Mouse (Mus musculus): Measurements from ENCODE around the gene Slc22a20.

Gene Slc22a20

DNA sequence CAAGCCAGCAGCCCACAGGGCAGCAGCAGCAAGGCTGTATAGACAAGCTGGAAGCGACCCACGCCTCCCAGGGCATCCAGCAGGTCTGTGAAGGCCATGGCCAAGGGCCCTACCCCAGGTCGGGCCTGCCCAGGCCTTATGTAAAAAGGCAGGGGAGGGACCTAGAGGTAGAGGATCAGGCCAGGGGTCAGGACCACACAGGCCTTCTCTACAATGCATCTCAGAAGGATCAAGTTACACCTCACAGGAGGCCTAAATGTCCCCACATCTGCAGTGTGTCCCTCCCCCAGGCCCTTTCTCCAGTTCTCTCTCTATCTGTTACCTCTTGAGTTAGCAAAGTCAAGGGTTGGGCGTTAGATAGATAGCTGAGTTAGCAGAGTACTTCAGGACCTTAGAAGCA is at the start of gene Slc22a20:
TSS of gene Slc22a20 (minus strand) at position 101 of the 400 bp plus-strand sequence.
- no peak for DNase-seq (ENCODE audit: low spot score in 2 of 2)

DNA sequence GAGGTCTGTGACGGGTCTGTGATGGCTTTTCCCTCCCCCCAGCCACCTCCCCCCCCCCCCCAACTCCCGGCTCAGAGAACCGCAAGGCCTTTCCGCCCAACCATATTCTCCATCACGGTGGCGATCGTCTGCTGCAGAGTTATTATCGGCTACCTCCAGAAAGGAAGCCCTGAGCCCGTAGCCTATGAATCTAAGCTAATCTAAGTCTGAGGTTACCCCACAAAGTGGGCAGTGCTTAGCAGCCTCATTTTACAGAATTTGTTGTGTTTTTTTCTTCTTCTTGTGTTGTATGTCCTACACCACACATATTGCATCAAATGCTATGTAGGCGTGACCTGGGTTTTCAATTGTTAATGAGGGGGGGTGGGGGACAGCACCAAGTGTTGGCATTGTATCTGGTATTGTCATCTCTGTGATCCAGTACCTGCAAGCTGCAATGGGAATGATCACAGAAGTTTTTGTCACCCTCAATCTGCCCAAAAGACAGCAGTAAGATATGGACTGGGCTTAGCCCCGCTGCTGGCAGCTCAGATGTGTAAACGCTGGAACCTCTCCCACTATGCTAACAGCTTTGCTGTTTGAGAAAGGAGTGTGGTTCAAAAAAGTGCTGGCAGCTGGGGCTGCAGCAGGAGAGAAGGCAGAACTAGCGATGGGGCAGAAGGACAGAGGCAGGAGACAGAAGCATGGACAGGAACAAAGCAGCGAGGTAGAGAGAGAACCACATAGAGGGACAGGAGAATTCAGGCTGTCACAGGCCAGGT is 44.8 kb upstream of the Slc22a20 start:
- no peak for DNase-seq (ENCODE audit: low spot score in 2 of 2)

DNA sequence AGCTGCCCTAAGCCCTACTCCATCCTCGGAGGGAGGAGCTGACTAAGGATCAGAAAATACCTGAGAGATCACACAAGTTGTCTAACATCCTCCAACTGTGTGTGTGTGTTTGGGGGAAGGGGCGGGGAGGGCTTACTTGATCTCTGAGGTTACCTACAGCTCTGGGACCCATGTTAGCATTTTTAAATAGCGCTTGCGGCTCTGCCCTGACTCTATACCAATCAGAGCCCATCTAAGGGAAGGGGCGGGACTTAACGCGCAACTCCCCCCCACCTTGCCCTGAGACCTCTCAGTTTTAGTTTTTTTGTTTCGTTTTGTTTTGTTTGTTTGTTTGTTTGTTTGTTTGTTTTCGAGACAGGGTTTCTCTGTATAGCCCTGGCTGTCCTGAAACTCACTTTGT is 43.5 kb upstream of the Slc22a20 start:
- DNase-seq (ENCODE audit: low spot score in 2 of 2) = no peak

DNA sequence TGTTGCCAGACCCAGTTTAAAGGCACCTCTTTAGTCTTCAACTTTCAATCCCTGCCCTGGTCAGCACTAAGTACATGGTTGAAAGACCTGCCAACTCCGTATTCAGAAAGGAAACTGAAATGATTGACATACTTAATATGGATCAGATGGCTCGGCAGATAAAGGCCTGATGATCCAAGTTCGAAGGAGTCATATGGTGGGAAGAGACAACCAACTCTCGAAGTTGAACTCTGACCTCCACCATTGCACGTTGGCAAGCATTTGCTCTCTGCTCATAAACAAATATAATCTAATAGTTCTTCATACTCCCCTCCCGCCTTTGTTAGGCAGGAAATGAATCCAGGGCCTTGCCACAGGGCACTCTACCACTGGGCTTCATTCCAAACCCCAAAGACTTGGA is 43.0 kb upstream of the Slc22a20 start:
- DNase-seq (ENCODE audit: low spot score in 2 of 2) = no peak

DNA sequence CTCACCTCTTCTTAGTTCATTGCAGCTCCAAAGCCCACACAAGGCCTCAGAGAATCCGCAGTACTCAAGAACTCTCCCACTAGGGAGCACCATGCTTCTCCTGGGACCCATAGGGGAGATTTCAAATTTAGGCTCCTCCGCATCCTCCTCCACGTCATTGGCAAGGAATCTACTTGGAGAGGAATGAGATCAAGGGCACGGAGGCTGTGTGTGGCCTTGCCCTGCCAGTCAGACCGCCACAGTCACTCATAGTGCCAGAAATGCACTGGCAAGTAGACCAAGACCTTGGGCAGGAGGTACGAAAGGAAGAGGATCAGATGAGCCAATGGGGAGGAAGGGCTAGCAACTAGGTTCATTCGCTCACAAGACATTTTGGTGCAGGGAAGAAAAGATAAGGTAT is 38.0 kb upstream of the Slc22a20 start:
- DNase-seq (ENCODE audit: low spot score in 2 of 2) = no peak

DNA sequence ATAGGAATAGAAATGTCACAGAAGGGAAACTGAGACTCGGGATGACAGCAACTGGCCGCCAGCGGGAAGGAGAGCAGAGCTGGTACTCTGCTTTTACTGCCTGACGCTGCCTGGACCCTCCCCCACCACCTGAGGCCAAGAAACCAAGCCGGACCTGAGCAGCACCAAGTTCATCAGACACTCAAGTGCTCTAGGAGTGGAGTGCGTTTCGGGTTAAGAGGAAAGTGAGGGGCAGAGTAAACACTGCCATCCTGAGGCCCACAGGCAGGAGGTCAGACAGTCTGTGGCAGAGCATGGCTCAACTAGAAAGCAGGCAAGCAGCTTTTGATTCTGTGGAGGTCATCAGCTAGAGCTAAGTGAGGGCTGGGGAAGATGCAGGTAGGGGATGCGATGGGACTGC is 37.1 kb upstream of the Slc22a20 start:
- no peak for DNase-seq (ENCODE audit: low spot score in 2 of 2)

DNA sequence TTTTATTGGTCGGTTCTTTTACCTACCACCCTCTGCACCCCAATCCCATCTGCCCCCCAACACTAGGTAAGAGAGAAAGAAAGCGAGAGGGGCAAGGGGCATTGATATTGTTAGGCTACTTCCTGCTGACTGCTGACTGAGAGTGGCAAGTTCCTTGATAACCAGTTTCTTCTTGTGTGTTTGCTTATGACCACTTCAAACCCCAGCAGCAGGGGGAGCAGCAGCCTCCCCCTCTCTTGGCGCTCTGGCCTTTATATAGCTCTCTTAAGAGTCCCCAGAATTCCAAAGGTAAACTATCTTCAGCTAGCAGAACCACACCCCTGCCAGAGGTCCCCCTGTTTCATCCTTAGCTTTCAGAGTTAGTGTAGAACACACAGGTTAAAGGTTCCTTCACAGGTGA is 34.3 kb upstream of the Slc22a20 start:
- no peak for DNase-seq (ENCODE audit: low spot score in 2 of 2)

DNA sequence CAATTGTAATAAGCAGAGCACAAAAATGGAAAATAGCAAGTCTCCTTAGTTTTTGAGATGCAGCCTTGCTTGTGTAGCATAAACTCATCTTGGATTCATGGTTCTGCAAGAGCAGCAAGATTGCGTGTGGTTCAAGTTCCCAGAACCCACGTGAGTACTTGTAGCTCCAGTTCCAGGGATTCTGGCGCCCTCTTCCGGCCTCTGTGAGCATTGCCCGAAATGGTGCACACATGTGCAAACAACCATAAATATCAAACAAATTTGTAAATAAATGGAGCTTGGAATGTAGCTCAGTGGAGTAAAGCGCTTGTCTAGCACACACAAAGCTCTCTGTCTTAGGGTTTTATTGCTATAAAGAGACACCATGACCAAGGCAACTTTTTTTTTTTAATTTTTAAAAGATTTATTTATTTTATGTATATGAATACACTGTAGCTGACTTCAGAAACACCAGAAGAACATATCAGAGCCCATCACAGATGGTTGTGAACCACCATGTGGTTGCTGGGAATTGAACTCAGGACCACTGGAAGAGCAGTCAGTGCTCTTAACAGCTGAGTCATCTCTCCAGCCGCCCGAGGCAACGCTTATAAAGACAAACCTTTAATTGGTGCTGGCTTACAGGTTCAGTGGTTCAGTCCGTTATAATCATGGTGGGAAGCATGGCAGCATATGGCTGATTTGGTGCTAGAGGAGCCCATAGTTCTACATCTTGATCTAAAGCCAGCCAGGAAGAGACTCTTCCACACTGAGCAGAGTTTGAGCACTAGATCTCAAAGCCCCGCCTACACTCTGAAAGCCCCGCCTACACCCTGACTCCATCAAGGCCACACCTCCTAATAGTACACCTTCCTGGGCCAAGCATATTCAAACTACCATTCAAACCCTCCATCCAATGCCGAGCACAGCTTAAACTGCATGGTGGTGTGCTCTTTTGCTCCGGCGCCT is 32.5 kb upstream of the Slc22a20 start:
- DNase-seq (ENCODE audit: low spot score in 2 of 2) = peak; percentile 75 to 88

DNA sequence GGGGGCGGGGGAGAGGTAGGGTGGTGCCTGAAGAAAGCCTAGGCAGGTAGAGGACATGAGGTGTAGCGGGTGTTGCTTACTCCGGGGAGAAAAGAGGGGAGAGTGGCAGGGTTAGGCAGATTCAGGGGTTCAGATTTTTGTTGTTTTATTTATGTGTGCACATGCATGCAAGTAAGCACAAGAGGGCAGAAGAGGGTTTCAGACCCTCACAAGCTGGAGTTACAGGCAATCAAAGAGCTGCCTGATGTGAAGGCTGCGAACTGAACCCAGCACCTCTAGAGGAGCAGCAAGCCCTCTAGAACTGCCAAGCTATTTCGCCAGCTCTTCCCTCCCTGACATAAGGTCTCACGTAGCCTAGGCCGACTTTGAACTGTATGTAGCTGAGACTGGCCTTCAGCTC is 30.6 kb upstream of the Slc22a20 start:
- DNase-seq (ENCODE audit: low spot score in 2 of 2) = no peak

DNA sequence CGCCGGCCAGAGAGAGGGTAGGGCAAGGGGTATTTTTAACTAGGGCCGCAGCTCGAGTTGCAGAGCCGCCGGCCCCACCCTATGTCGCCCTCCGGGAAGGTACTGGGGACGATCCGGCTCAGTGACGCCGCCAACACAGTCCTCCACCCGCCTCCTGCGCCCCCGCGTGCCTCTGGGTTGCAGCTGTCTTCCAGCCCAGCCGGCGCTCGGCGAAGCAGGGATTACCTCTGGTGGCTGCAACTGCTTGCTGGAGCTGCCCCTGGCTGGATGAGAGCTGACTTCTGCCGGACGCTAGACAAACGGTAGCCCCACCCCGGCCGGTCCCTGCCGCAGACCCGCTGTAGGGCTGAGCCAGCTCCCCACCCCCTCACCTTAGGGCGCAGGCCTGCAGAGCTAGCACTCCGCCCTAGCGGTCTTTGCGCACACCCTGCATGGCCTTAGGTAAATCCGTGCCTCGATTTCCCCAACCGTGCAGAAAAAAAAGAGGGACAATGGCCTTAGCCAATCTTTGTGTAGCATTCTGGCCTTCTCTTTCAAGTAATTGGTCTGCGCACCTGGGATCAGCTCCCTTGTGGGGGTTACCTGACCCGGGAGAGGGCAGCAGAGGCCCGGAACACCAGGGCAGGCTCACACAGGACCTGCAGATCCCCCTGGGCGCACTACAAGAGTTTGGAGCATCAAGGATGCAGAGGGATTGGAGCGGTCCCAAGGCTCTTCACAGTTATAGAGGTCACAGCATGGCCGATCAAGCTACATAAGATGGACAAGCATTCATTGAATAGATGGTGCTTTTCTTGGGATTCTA is 29.8 kb upstream of the Slc22a20 start, which contains the start of gene Capn1:
TSS of gene Capn1 (minus strand) at position 387 of the 805 bp plus-strand sequence.
- peak; percentile 79 to 83 for DNase-seq (ENCODE audit: low spot score in 2 of 2)

DNA sequence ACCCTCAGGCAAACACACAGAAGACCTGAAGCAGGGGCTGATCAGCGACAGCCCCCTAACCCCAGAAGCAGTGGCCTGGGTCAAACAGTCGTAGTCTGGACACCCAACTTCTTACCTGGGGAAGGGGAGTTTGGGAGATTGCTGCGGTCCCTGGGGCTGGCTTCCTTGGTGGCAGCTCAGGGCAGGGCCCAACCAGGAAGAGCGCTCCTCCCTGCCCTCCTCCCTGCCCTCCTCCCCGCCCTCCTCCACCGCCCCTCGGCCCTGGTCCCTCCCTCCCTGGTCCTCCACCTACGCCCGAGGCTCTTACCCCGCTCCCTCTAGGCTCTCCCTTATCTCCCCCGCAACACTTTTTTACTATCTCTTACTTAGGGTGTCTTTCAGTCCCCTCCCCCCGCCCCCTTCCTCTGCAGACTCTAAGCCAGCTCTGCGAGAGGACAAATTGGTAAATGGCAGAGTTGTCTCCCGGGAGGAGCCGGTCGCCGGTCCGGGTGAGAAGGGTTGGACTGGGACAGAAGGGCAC is 29.1 kb upstream of the Slc22a20 start:
- peak; percentile 31 to 56 for DNase-seq (ENCODE audit: low spot score in 2 of 2)

DNA sequence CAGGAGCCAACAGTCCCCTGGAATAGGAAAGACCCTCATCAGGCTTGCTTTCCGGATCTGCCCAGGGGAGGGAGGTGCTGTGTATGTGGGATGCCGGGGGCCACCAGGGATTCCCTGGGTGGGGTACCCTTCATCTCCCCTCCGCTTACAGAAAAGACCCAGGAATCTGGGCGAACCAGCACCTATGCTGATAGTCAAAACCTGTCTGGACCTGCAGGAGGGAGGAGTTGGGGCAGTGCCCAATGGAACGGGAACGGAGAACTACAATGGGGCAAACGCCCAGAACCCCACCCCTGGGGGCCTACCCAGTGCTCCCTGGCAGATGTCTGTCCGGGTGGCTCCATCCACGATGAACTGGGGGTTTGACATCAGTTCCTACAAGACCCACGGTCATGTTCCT is 27.7 kb upstream of the Slc22a20 start:
- no peak for DNase-seq (ENCODE audit: low spot score in 2 of 2)

DNA sequence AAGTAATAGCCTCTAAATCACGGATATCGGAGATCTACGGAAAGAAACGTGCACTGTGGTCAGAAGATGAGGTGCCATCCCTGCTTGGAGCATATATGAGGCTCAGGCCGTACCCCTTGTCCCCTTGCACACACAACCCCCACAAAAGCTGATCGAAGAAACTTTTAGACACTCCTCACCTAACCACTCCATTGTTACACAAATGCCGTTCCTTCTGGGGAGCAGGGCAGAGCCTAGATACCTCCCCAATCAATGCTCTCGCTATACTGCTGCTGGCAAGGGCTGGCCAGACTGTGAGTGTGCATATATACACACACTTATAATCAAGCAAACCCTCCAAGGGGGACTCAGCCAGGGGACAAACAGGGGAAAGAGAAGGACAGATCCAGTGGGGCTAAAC is 23.2 kb upstream of the Slc22a20 start:
- DNase-seq (ENCODE audit: low spot score in 2 of 2) = no peak

DNA sequence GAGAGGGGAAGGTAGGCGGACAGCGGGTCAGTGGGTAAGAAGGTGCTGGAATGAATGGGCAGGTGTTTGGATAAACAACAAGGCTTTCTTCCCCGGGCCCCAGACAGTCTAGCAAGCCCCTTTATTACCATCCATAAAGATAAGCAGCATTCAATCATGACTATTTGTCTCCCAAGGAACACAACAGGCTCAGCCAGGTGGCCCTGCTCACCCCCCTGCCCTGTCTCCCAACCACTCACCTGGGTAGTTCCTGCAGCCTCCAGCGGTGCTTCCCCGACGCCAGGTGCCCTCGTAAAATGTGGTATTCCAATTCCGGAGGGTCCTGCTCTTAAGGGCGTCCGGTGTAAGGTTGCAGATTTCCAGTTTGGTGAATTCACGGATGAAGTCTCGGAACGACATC is 21.1 kb upstream of the Slc22a20 start:
- no peak for DNase-seq (ENCODE audit: low spot score in 2 of 2)

DNA sequence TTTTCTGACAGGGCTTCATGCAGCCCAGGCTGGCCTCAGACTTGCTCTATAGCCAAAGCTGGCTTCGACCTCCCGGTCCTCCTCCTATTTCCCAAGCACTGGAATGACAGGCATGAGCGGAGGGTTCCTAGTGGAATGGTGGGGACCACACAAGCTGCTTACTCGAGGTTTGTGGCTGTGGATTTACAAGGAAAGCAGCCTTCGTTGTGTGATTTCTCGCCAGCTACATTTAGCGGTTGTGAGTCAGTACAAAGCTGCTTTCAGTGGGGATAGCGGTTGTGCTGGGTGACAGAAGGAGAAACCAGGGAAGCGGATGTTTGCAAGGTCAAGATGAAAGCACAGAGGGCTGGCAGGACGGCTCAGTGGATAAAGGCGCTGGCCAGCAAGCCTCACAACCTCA is 19.6 kb upstream of the Slc22a20 start:
- DNase-seq (ENCODE audit: low spot score in 2 of 2) = no peak

DNA sequence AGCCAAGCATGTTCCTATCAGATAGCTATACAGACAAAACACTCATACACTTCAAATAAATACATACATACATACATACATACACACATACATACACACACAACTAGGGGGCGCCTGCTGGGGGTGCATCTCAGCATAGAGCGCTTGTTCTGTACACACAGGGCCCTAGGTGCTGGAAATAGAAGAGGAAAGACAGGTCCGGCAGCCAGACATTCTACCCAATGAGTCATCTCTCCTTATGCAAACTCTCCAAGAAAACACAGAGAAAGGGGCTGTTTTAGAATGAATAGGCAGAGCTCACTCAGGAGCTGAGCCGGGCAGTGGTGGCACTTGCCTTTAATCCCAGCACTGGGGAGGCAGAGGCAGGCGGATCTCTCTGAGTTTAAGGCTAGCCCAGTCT is 14.0 kb upstream of the Slc22a20 start:
- no peak for DNase-seq (ENCODE audit: low spot score in 2 of 2)

DNA sequence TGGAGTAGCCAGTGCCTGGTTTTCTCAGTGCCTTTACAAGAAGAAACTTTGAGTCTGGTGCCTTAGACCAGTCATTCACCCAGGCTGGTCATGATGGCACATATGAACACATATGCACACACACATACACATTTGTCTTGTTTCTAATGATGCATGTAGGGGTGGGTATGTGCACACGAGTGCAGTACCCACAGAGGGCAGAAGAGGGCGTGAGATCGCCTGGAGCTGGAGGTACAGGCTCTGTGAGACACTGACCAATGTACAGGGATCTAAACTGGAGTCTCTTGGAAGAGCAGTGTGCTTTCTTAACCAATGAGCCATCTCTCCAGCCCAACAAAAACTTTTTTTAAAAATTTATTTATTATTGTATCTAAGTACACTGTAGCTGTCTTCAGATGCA is 12.2 kb upstream of the Slc22a20 start:
- no peak for DNase-seq (ENCODE audit: low spot score in 2 of 2)

DNA sequence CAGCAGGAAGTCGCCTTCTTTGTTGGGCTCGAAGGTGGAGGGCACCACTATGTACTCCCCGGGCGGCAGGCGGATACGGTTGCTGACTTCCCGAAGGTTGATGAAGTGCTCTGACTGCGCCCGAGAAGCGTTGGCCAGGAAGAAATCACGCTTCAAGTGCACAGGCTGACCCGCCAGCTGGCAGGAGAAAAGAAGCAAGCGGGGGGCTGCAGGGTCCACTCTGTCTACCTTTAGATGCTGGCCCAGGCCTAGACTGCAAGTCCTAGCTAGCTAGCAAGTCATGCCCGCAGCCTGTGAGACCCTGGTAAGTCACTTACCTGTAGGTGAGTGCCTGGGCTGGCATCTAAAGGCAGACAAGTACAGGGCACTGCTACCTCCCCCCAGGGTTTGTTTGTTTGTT is 8.8 kb upstream of the Slc22a20 start:
- DNase-seq (ENCODE audit: low spot score in 2 of 2) = no peak

DNA sequence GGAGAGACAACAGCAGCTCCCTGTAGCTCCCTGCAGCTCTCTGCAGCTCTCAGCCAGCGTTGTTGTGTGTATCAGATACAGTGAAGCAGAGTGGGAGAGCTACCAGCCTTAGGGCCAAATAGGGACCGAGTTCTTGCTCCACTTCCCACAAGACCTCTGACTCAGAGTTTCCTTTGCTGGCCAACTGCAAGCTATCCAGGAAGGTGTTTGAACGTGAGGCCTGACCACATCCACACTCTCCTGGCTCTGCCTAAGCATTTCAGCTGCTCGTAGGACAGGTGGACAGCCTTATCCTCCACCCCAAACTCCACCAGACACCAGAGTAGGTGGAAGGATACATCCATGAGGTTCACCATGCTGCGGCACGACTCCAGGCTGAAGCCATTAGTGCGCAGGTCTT is 6.1 kb upstream of the Slc22a20 start:
- DNase-seq (ENCODE audit: low spot score in 2 of 2) = no peak

DNA sequence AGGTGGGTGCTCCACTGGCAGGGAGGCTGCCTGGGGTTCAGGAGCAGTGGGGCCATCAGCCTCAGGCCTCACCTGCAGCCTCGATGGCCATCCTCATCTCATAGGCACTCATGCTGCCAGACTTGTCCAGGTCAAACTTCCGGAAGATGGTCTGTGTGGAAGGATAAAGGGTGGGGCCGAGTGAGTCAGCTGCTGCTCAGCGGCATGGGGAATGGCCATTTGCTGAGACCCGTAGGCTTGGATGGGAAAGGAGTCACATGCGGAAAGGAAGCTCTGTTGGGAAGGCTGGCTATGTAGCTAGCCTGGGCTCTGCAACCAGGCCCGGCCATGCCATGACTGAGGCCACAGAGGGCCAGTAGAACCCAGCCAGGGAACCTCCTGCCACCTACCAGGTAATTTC is 5.5 kb upstream of the Slc22a20 start:
- DNase-seq (ENCODE audit: low spot score in 2 of 2) = no peak

DNA sequence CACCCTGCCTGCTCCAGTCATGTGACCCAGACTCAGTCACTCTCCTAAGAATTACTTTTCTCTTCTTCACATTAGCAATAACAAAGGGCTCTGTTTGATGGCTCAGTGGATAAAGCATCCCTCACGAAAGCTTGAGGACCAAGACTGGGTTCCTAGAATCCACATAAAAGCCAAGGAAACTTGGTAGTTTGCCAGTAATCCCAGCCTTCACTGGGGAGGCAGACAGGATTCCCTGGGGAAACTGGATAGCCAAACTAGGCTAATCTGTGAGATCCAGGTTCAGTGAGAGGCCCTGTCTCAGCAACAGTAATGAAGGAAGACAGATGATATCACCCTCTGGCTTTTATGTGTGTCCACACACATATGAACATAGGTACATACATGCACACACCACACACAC is 5.0 kb upstream of the Slc22a20 start:
- DNase-seq (ENCODE audit: low spot score in 2 of 2) = no peak

DNA sequence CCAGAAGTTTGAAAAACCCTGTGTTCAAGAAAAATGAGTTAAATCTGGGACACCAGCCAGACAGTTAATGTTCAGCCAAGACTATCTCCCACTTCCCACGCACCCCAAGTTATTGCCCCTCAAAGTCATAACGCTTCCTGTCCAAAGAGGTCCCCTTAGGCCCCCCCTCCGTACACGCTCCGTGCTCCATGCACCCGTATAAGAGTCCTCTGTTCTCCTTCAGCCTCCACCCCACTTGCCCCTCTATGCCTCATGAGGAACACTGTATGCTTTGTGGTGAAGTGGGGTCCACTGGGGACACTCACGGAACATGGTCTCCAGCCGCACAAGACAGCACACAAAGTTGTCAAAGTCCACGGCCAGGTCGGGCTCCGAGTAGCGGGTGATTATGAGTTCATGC is 4.1 kb upstream of the Slc22a20 start:
- DNase-seq (ENCODE audit: low spot score in 2 of 2) = no peak

Measured in thymus, postnatal 10 days (tissue).